Mouse (Mus musculus) 3T3-L1 (cell line): ENCODE results near the gene Mycn.
A peak's percentile ranks its signal among the peaks of the same experiment; 100 is the strongest.

Source experiments
- DNase-seq: peaks from one replicate; pipeline ENCODE4 v3.0.0-alpha.2; 2015; ENCODE audit warnings: low read depth, low spot score

The Mycn gene

GRCm38 (mm10) chr12:12941661-12942363 is at the start of gene Mycn:
Mycn (minus strand) TSS chr12:12941914.
- no peak for DNase-seq

GRCm38 (mm10) chr12:12987376-12987775 is 45.7 kb upstream of the Mycn start:
- no peak for DNase-seq

- DNase-seq, result no peak
These were observed 45.0 kb upstream of the Mycn start for GRCm38 (mm10) chr12:12986612-12987206.

- peak; percentile 81 for DNase-seq
These were observed 41.3 kb upstream of the Mycn start for GRCm38 (mm10) chr12:12983032-12983431.

GRCm38 (mm10) chr12:12975397-12975796 is 33.7 kb upstream of the Mycn start:
- DNase-seq, result no peak

GRCm38 (mm10) chr12:12972756-12973435 is 31.2 kb upstream of the Mycn start:
- DNase-seq, result peak; percentile 76

GRCm38 (mm10) chr12:12967946-12968345 is 26.2 kb upstream of the Mycn start:
- DNase-seq, result peak; percentile 14

- no peak for DNase-seq
These were observed 23.1 kb upstream of the Mycn start for GRCm38 (mm10) chr12:12964856-12965255.

GRCm38 (mm10) chr12:12947606-12948005 is 5.9 kb upstream of the Mycn start:
- DNase-seq, result no peak

- DNase-seq, result no peak
These were observed 1.6 kb upstream of the Mycn start for GRCm38 (mm10) chr12:12943288-12943687.

GRCm38 (mm10) chr12:12942364-12943050 is 793 bp upstream of the Mycn start:
- DNase-seq, result no peak

- no peak for DNase-seq
These were observed 597 bp downstream of the Mycn start for GRCm38 (mm10) chr12:12941129-12941504.

GRCm38 (mm10) chr12:12940466-12941128 is 1.1 kb downstream of the Mycn start:
- no peak for DNase-seq

GRCm38 (mm10) chr12:12939581-12940465 is 1.9 kb downstream of the Mycn start:
- no peak for DNase-seq

GRCm38 (mm10) chr12:12938850-12939249 is 2.9 kb downstream of the Mycn start:
- no peak for DNase-seq

GRCm38 (mm10) chr12:12938361-12938760 is 3.4 kb downstream of the Mycn start:
- no peak for DNase-seq

GRCm38 (mm10) chr12:12937746-12938145 is 4.0 kb downstream of the Mycn start:
- DNase-seq, result no peak

- DNase-seq, result no peak
These were observed 4.6 kb downstream of the Mycn start for GRCm38 (mm10) chr12:12937088-12937487.

- no peak for DNase-seq
These were observed 9.5 kb downstream of the Mycn start for GRCm38 (mm10) chr12:12932238-12932637.

- DNase-seq, result no peak
These were observed 13.5 kb downstream of the Mycn start for GRCm38 (mm10) chr12:12928239-12928638.
